Mouse (Mus musculus) thymus, postnatal 14 days (tissue): ENCODE measurements around the gene Timp3.

Experiments
- DNase-seq: peaks from one replicate; pipeline ENCODE4 v3.0.0; 2021

Gene Timp3

GRCm38 (mm10) chr10:86392399-86392798 is 92.2 kb downstream of the Timp3 start:
- DNase-seq = no peak

DNA sequence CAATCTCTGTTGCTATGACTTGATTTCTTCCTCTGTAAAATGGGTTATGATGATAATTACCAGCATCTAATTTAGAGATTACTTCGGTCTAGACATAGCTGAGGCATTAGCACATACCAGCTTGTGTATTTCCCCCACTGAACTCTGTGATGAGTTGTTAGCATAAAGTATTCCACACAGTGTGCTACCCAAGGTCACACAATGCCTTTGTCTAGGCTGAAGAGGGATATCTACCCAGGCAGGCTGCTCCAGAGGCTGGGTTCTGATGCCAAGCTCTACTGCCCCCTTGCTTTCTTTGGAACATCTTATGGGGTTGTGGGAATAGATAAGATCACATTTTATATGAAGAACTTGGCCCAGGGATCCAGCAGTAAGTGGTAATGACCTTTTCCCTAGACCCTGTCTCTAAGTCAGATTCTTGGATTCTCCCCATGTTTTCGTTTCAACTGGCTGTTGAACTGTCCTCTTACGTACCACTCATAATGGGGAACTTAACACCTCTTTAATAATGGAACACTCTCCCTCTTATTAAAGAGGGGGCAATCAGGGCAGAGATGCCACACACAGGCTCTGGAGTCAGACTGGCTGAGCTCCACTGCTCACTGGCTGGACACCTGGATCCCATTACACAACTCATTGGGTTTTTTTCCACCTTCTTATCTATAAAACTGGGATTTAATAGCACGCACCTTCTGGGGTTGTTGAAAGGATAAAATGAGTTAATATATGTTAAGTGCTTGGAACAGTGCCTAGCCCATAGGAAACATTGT is 97.6 kb downstream of the Timp3 start:
- no peak for DNase-seq

- no peak for DNase-seq
Observed at GRCm38 (mm10) chr10:86398347-86398720, 98.2 kb downstream of the Timp3 start.
